Mouse (Mus musculus) E14TG2a.4 (cell line): Measurements from ENCODE around the gene Gys2.

Source experiments
- H3K27me3 ChIP-seq: 2 replicates; pipeline ENCODE4 v1.6.1; 2014; ENCODE audit warnings: low read length, control low read depth; ENCODE audit not compliant: insufficient read depth
- H3K36me3 ChIP-seq: 2 replicates; pipeline ENCODE4 v1.6.1; 2014; ENCODE audit warnings: low read length, control low read depth; ENCODE audit not compliant: insufficient read depth
- H3K4me1 ChIP-seq: replicated peaks from 2 replicates; pipeline ENCODE4 v1.6.1; 2014; ENCODE audit warnings: low read depth, low read length, control low read depth
- H3K4me3 ChIP-seq: replicated peaks from 2 replicates; pipeline ENCODE4 v1.5.1; 2014; ENCODE audit warnings: mild to moderate bottlenecking, low read length
- H3K9me3 ChIP-seq: 2 replicates; pipeline ENCODE4 v1.6.1; 2014; ENCODE audit warnings: low read length, control low read depth
- CTCF ChIP-seq: conservative IDR thresholded peaks from 2 replicates; pipeline ENCODE4 v1.5.1; 2014; ENCODE audit warnings: low read length
- NANOG ChIP-seq: IDR thresholded peaks from 2 replicates; pipeline ENCODE4 v1.6.1; 2014; ENCODE audit warnings: borderline replicate concordance, low read length, mixed read lengths
- POU5F1 ChIP-seq: IDR thresholded peaks from 2 replicates; pipeline ENCODE4 v1.6.1; 2014; ENCODE audit warnings: low read length, borderline replicate concordance

Gene Gys2

GRCm38 (mm10) chr6:142387011-142387754 is 85.7 kb downstream of the Gys2 start, which contains the start of the genes Recql and Golt1b:
TSS of gene Recql (minus strand) at chr6:142387087.
TSS of gene Golt1b (plus strand) at chr6:142387221.
- H3K9me3 ChIP-seq = no peaks in the 10 kb centered on the region
- TF ChIP-seq NANOG = no peak
- TF ChIP-seq POU5F1 = no peak
- TF ChIP-seq CTCF = no peak
- H3K4me3 ChIP-seq = peak within 1 kb of the TSS; percentile 95
- no peaks in the 10 kb centered on the region for H3K27me3 ChIP-seq
- H3K4me1 ChIP-seq = peaks cover 48% of the 10 kb centered on the region
- H3K36me3 ChIP-seq = peaks cover 37% of the 10 kb centered on the region

GRCm38 (mm10) chr6:142386285-142387010 is 86.5 kb downstream of the Gys2 start:
- TF ChIP-seq CTCF (no peak), POU5F1 (no peak), NANOG (no peak)
- Histone ChIP-seq H3K9me3 (no peaks in the 10 kb centered on the region), H3K4me3 (peak overlapping the region; percentile 95)

DNA sequence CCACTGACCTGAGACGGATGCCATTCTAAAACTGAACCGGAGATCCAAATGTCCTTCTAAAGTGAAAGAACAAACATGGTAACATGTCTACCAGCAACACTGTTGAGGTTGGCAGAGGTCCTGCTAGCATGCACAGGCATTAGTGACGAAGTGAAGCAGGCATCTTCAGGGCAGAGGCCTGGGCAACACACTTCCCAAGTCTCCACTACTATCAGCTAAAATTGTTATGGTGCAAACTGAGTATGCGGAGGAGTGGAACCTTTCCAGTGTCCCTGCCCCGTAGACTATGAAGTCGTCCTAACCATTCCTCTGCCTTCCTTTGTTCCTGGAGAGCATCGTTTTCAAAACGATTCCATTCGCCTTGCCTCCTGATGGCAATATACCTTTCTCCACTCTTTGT is 88.4 kb downstream of the Gys2 start:
- no peak for TF ChIP-seq POU5F1
- TF ChIP-seq CTCF = no peak
- H3K27me3 ChIP-seq = no peaks in the 10 kb centered on the region
- peaks cover 30% of the 10 kb centered on the region for H3K36me3 ChIP-seq
- H3K9me3 ChIP-seq = no peaks in the 10 kb centered on the region
- peaks cover 25% of the 10 kb centered on the region for H3K4me1 ChIP-seq
- H3K4me3 ChIP-seq = no peak overlapping the region

More at GRCm38 (mm10) chr6:142386285-142387010, 86.5 kb downstream of the Gys2 start:
- Histone ChIP-seq H3K36me3 (peaks cover 38% of the 10 kb centered on the region), H3K27me3 (no peaks in the 10 kb centered on the region), H3K4me1 (peaks cover 42% of the 10 kb centered on the region)

- Histone ChIP-seq H3K36me3 (peaks cover 45% of the 10 kb centered on the region), H3K9me3 (no peaks in the 10 kb centered on the region), H3K27me3 (no peaks in the 10 kb centered on the region), H3K4me1 (peaks cover 15% of the 10 kb centered on the region), H3K4me3 (no peak overlapping the region)
- TF ChIP-seq NANOG = no peak
- TF ChIP-seq POU5F1 = no peak
- TF ChIP-seq CTCF = no peak
Measured at GRCm38 (mm10) chr6:142381615-142382014, 91.3 kb downstream of the Gys2 start.

DNA sequence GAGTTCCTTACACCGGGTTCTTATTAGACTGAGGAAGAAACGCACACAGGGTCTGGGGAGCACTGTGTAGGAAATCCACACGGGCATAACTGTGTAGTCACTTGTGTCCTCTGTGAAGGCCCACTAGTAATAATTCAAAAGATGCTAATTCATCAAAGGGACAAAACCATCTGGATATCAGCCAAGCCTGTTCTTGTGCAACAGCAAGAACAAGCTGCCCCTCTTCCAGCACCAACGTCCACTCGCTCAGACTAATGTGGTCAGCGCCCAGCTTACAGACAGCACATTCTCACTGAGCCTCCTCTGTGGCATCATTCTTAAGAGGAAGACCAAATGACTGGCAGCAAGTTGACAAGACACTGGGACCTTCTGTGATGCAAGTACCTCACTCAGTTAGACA is 92.9 kb downstream of the Gys2 start:
- no peaks in the 10 kb centered on the region for H3K9me3 ChIP-seq
- no peaks in the 10 kb centered on the region for H3K27me3 ChIP-seq
- TF ChIP-seq CTCF = no peak
- TF ChIP-seq NANOG = no peak
- no peak for TF ChIP-seq POU5F1
- H3K4me1 ChIP-seq = peaks cover 7% of the 10 kb centered on the region
- H3K36me3 ChIP-seq = peaks cover 62% of the 10 kb centered on the region
- H3K4me3 ChIP-seq = no peak overlapping the region

DNA sequence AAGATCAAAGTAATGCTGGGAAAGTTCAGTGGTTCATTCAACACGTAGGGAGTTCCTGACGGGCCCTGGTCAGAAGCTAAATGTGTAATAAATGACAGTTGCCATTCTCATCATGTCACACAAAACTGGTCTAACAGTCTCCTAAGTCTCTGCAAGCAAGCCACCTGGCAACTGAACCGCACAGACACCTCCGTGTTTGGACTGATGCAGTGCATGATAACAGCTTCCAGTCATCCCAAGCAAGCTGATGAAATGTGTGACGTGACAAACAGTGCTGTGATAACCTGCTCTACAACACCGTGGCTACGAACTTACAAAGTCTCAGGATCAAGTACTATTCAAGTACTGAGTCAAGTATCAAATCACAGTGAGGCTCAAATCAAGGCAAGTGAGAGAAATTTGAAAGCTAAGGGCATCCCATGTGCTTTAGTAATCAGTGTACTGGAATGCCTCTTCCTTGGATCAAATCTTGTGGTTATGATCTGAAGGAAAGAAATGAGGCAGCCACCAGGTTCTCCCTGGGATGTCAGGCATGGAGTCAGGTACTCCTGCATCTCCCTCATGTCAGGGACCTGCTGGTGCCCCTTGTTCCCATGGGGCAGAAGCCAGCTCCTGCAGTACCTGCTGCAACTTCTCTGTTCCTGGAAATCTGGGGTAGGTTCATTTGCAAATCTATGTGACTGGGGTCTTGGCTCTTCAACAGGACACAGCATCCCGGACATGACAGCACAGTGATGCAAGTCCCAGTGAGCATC is 94.2 kb downstream of the Gys2 start:
- no peak for TF ChIP-seq NANOG
- H3K27me3 ChIP-seq = no peaks in the 10 kb centered on the region
- H3K4me1 ChIP-seq = peaks cover 7% of the 10 kb centered on the region
- peaks cover 68% of the 10 kb centered on the region for H3K36me3 ChIP-seq
- no peak overlapping the region for H3K4me3 ChIP-seq
- H3K9me3 ChIP-seq = no peaks in the 10 kb centered on the region

- peaks cover 7% of the 10 kb centered on the region for H3K4me1 ChIP-seq
- no peaks in the 10 kb centered on the region for H3K27me3 ChIP-seq
- peaks cover 73% of the 10 kb centered on the region for H3K36me3 ChIP-seq
- TF ChIP-seq CTCF (no peak), POU5F1 (no peak), NANOG (no peak)
- no peak overlapping the region for H3K4me3 ChIP-seq
- no peaks in the 10 kb centered on the region for H3K9me3 ChIP-seq
Measured at GRCm38 (mm10) chr6:142377081-142377480, 95.8 kb downstream of the Gys2 start.
